28 mouse cellular contexts compared by ENCODE assay signal in the genomic region with DNA sequence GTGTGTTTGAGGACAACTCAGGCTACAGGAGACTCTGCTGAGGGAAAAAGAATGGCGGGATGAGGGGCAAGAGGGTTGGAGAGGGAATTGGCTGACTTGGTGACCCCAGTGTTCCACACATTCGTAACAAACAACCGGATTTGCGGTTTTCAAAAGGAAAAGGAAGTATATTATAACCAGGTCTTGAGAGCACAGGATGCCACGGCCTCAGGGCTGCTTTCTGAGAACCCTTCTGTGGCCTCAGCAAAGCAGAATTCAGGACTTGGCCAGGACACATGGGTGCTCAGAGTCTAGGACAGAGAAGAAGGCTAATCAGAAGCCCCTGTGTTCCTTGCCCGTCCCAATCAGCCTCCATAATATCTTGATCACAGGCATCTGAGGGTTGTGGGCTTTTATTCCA. TPM values are rescaled to one million over a fixed set of nuclear protein-coding genes. Genes with fewer than 3 reads are reported as not detected.
DNase-seq lines count a peak whose midpoint lies in the region; ATAC-seq and TF ChIP-seq lines count a peak whose summit lies in the region.
"Had no signal": no experiment of that assay in that cellular context is flagged by ENCODE, and none has a peak within 500 bp of the region (broad histone marks: within the 10 kb centered on the region; RNA-seq: fewer than 3 reads in every experiment).

No protein-coding gene starts in this region.

- no peaks in the 10 kb centered on the region for H3K4me1 ChIP-seq in forebrain, postnatal 0 days (ENCODE audit: insufficient read depth)

- intact Hi-C loops in left cerebral cortex, postnatal 36 days (cut with DNase I), result no loop called here

- no peak overlapping the region for H3K9ac ChIP-seq in forebrain, postnatal 0 days

- no peak overlapping the region for H3K27ac ChIP-seq in forebrain, postnatal 0 days (ENCODE audit: low read depth, low read length)

- no peak overlapping the region for H3K4me2 ChIP-seq in forebrain, postnatal 0 days (ENCODE audit: low read depth)

- ATAC-seq in common myeloid progenitor, adult 5-6 weeks (replicated peaks; ENCODE audit: low read depth, poor library complexity, severe bottlenecking), result peak; percentile 45
- peak; percentile 41; the same call in 1 of the 2 replicates for ATAC-seq in granulocyte monocyte progenitor cell, adult 5-6 weeks (replicated peaks; ENCODE audit: poor library complexity, severe bottlenecking)
- peak; percentile 58 to 78 for ATAC-seq in hematopoietic stem cell, adult 5-6 weeks (replicated peaks in 1 of 2; ENCODE audit: insufficient read depth in 1 of 2, low FRiP score in 2 of 2, low TSS enrichment in 1 of 2, low read depth in 1 of 2, poor library complexity in 2 of 2, severe bottlenecking in 2 of 2)
- peak; percentile 62 for ATAC-seq in megakaryocyte progenitor cell, adult 5-6 weeks (replicated peaks; ENCODE audit: poor library complexity)
- no peak for ATAC-seq in forebrain, postnatal 0 days
- ATAC-seq: activated CD4-positive, CD25-positive, alpha-beta regulatory T cell, adult 4 months; CD4-positive, CD25-positive, alpha-beta regulatory T cell, adult 4 months; Patski had no signal

- no peak for TF ChIP-seq CTCF in forebrain, postnatal 0 days (IDR thresholded peaks at IDR 0.05; ENCODE audit: low read depth)

- no peaks in the 10 kb centered on the region for H3K9me3 ChIP-seq in forebrain, postnatal 0 days (ENCODE audit: low read length)

- no peaks in the 10 kb centered on the region for H3K36me3 ChIP-seq in forebrain, postnatal 0 days (ENCODE audit: insufficient read depth)
- H3K36me3 ChIP-seq: G1E had no signal

- DNase-seq in forebrain, postnatal 0 days, result no peak
- no peak for DNase-seq in cerebellum, postnatal 4 days (ENCODE audit: low spot score in 2 of 2)
- no peak for DNase-seq in left cerebral cortex, postnatal 36 days (ENCODE audit: low spot score in 2 of 2)
- no peak for DNase-seq in cerebellum, postnatal 25 days
- DNase-seq: adrenal gland, adult 2 months; adrenal gland, adult 8-10 months; adrenal gland, postnatal 10 days; adrenal gland, postnatal 14 days; adrenal gland, postnatal 25 days; adrenal gland, postnatal 36 days; B cell, adult 2 months; cerebellum, adult 11 months; cerebellum, adult 11-12 months had no signal

- no peaks in the 10 kb centered on the region for H3K27me3 ChIP-seq in forebrain, postnatal 0 days (ENCODE audit: insufficient read depth, low read length)
- H3K27me3 ChIP-seq: Patski had no signal

- no peak overlapping the region for H3K4me3 ChIP-seq in forebrain, postnatal 0 days (ENCODE audit: low read depth, low read length)

- 87% methylated on average over 6 of the region's 6 CpGs for WGBS in forebrain, postnatal 0 days

RNA-seq across cellular contexts. Expression of a gene that starts 0.6 kb away (rescaled TPM):
- not detected in 2 replicates for total RNA-seq in common myeloid progenitor, adult 5-6 weeks (2017)
- not detected in 2 replicates for total RNA-seq in granulocyte monocyte progenitor cell, adult 5-6 weeks (2014; fragmentation: Nextera tagmentation)
- not detected in 2 replicates for total RNA-seq in granulocyte monocyte progenitor cell, adult 5-6 weeks (2017)
- not detected in 2 replicates for total RNA-seq in hematopoietic stem cell, adult 5-6 weeks (2017)
- not detected in 2 replicates for total RNA-seq in megakaryocyte progenitor cell, adult 5-6 weeks (2015)
- total RNA-seq in megakaryocyte progenitor cell, adult 5-6 weeks (2017), result not detected in 2 replicates
- total RNA-seq in forebrain, postnatal 0 days (2014; rRNA removed), result not detected in 2 replicates
- polyA plus RNA-seq in forebrain, postnatal 0 days (2015; fragmentation: Nextera tagmentation; extraction: Ambion mirVana), result not detected in 2 replicates
- not detected for total RNA-seq in left cerebral cortex, postnatal 36 days (2021)
- total RNA-seq: adrenal gland, adult 18-20 months; adrenal gland, adult 2 months; adrenal gland, adult 8-10 months; adrenal gland, postnatal 10 days; adrenal gland, postnatal 14 days; adrenal gland, postnatal 25 days; adrenal gland, postnatal 36 days; adrenal gland, postnatal 4 days; CH12.LX; ES-E14; G1E; MEL had no signal
- polyA plus RNA-seq: activated CD4-positive, CD25-positive, alpha-beta regulatory T cell, adult 4 months; adrenal gland, adult 2 months; brain, embryonic 14.5 days; C2C12; CD4-positive, CD25-positive, alpha-beta regulatory T cell, adult 4 months; G1E; Patski had no signal

RNA-seq across cellular contexts. Expression of a gene that starts 13.0 kb away (rescaled TPM):
- not detected in 2 replicates for total RNA-seq in common myeloid progenitor, adult 5-6 weeks (2017)
- total RNA-seq in granulocyte monocyte progenitor cell, adult 5-6 weeks (2014; fragmentation: Nextera tagmentation), result not detected in 2 replicates
- not detected in 2 replicates for total RNA-seq in granulocyte monocyte progenitor cell, adult 5-6 weeks (2017)
- total RNA-seq in hematopoietic stem cell, adult 5-6 weeks (2017), result not detected in 2 replicates
- not detected in 2 replicates for total RNA-seq in megakaryocyte progenitor cell, adult 5-6 weeks (2015)
- total RNA-seq in megakaryocyte progenitor cell, adult 5-6 weeks (2017), result not detected in 2 replicates
- not detected in 2 replicates for total RNA-seq in forebrain, postnatal 0 days (2014; rRNA removed)
- polyA plus RNA-seq in forebrain, postnatal 0 days (2015; fragmentation: Nextera tagmentation; extraction: Ambion mirVana), result not detected in 2 replicates
- not detected for total RNA-seq in left cerebral cortex, postnatal 36 days (2021)
- total RNA-seq: adrenal gland, adult 18-20 months; adrenal gland, adult 2 months; adrenal gland, adult 8-10 months; adrenal gland, postnatal 10 days; adrenal gland, postnatal 14 days; adrenal gland, postnatal 25 days; adrenal gland, postnatal 36 days; adrenal gland, postnatal 4 days; CH12.LX; ES-E14; G1E; MEL had no signal
- polyA plus RNA-seq: activated CD4-positive, CD25-positive, alpha-beta regulatory T cell, adult 4 months; adrenal gland, adult 2 months; C2C12; CD4-positive, CD25-positive, alpha-beta regulatory T cell, adult 4 months; G1E; Patski had no signal

RNA-seq across cellular contexts. Expression of a gene that starts 17.3 kb away (rescaled TPM):
- not detected in 2 replicates for total RNA-seq in common myeloid progenitor, adult 5-6 weeks (2017)
- total RNA-seq in granulocyte monocyte progenitor cell, adult 5-6 weeks (2014; fragmentation: Nextera tagmentation), result not detected in 2 replicates
- total RNA-seq in granulocyte monocyte progenitor cell, adult 5-6 weeks (2017), result not detected in 2 replicates
- not detected in 2 replicates for total RNA-seq in hematopoietic stem cell, adult 5-6 weeks (2017)
- total RNA-seq in megakaryocyte progenitor cell, adult 5-6 weeks (2015), result not detected in 2 replicates
- not detected in 2 replicates for total RNA-seq in megakaryocyte progenitor cell, adult 5-6 weeks (2017)
- total RNA-seq in forebrain, postnatal 0 days (2014; rRNA removed), result not detected in 2 replicates
- not detected in 2 replicates for polyA plus RNA-seq in forebrain, postnatal 0 days (2015; fragmentation: Nextera tagmentation; extraction: Ambion mirVana)
- total RNA-seq in left cerebral cortex, postnatal 36 days (2021), result not detected
- total RNA-seq: adrenal gland, adult 18-20 months; adrenal gland, adult 2 months; adrenal gland, adult 8-10 months; adrenal gland, postnatal 10 days; adrenal gland, postnatal 14 days; adrenal gland, postnatal 25 days; adrenal gland, postnatal 36 days; adrenal gland, postnatal 4 days; CH12.LX; ES-E14; G1E; MEL had no signal
- polyA plus RNA-seq: activated CD4-positive, CD25-positive, alpha-beta regulatory T cell, adult 4 months; adrenal gland, adult 2 months; brain, embryonic 14.5 days; C2C12; CD4-positive, CD25-positive, alpha-beta regulatory T cell, adult 4 months; G1E; Patski had no signal

RNA-seq across cellular contexts. Expression of a gene that starts 32.0 kb away (rescaled TPM):
- total RNA-seq in common myeloid progenitor, adult 5-6 weeks (2017), result not detected in 2 replicates
- total RNA-seq in granulocyte monocyte progenitor cell, adult 5-6 weeks (2014; fragmentation: Nextera tagmentation), result not detected in 2 replicates
- not detected in 2 replicates for total RNA-seq in granulocyte monocyte progenitor cell, adult 5-6 weeks (2017)
- not detected in 2 replicates for total RNA-seq in hematopoietic stem cell, adult 5-6 weeks (2017)
- not detected in 2 replicates for total RNA-seq in megakaryocyte progenitor cell, adult 5-6 weeks (2015)
- not detected in 2 replicates for total RNA-seq in megakaryocyte progenitor cell, adult 5-6 weeks (2017)
- not detected in 2 replicates for total RNA-seq in forebrain, postnatal 0 days (2014; rRNA removed)
- not detected in 2 replicates for polyA plus RNA-seq in forebrain, postnatal 0 days (2015; fragmentation: Nextera tagmentation; extraction: Ambion mirVana)
- total RNA-seq in left cerebral cortex, postnatal 36 days (2021), result not detected
- total RNA-seq: adrenal gland, adult 18-20 months; adrenal gland, adult 2 months; adrenal gland, adult 8-10 months; adrenal gland, postnatal 10 days; adrenal gland, postnatal 14 days; adrenal gland, postnatal 25 days; adrenal gland, postnatal 36 days; adrenal gland, postnatal 4 days; CH12.LX; ES-E14; G1E; MEL had no signal
- polyA plus RNA-seq: activated CD4-positive, CD25-positive, alpha-beta regulatory T cell, adult 4 months; adrenal gland, adult 2 months; brain, embryonic 14.5 days; C2C12; CD4-positive, CD25-positive, alpha-beta regulatory T cell, adult 4 months; G1E; Patski had no signal

RNA-seq across cellular contexts. Expression of a gene that starts 42.9 kb away (rescaled TPM):
- total RNA-seq in common myeloid progenitor, adult 5-6 weeks (2017), result not detected in 2 replicates
- total RNA-seq in granulocyte monocyte progenitor cell, adult 5-6 weeks (2014; fragmentation: Nextera tagmentation), result not detected in 2 replicates
- not detected in 2 replicates for total RNA-seq in granulocyte monocyte progenitor cell, adult 5-6 weeks (2017)
- not detected in 2 replicates for total RNA-seq in hematopoietic stem cell, adult 5-6 weeks (2017)
- not detected in 2 replicates for total RNA-seq in megakaryocyte progenitor cell, adult 5-6 weeks (2015)
- total RNA-seq in megakaryocyte progenitor cell, adult 5-6 weeks (2017), result not detected in 2 replicates
- total RNA-seq in forebrain, postnatal 0 days (2014; rRNA removed), result not detected in 2 replicates
- polyA plus RNA-seq in forebrain, postnatal 0 days (2015; fragmentation: Nextera tagmentation; extraction: Ambion mirVana), result not detected in 2 replicates
- not detected for total RNA-seq in left cerebral cortex, postnatal 36 days (2021)
- total RNA-seq: adrenal gland, adult 18-20 months; adrenal gland, adult 2 months; adrenal gland, adult 8-10 months; adrenal gland, postnatal 10 days; adrenal gland, postnatal 14 days; adrenal gland, postnatal 25 days; adrenal gland, postnatal 36 days; adrenal gland, postnatal 4 days; CH12.LX; ES-E14; MEL had no signal
- polyA plus RNA-seq: activated CD4-positive, CD25-positive, alpha-beta regulatory T cell, adult 4 months; adrenal gland, adult 2 months; brain, embryonic 14.5 days; C2C12; CD4-positive, CD25-positive, alpha-beta regulatory T cell, adult 4 months; G1E; Patski had no signal
